Mouse (Mus musculus) midbrain, embryonic 15.5 days (tissue): Measurements from ENCODE around the gene Gna12. TPM values are rescaled to one million over a fixed set of nuclear protein-coding genes. Genes with fewer than 3 reads are reported as not detected.

ENCODE experiments used
- ATAC-seq: fragments of 200-750 bp; cut with Nextera tagmentation; replicated peaks from 2 replicates; pipeline ENCODE4 v1.8.0; 2017; ENCODE audit warnings: moderate TSS enrichment
- H3K27ac ChIP-seq: fragments of 300-500 bp; sonication (generic); 2 replicates; pipeline ENCODE4 v1.5.1; 2015; ENCODE audit warnings: mild to moderate bottlenecking, inconsistent platforms
- H3K27me3 ChIP-seq: fragments of 300-500 bp; sonication (generic); replicated peaks from 2 replicates; pipeline ENCODE4 v1.6.1; 2015; ENCODE audit warnings: inconsistent platforms
- H3K36me3 ChIP-seq: fragments of 300-500 bp; sonication (generic); replicated peaks from 2 replicates; pipeline ENCODE4 v1.6.1; 2015; ENCODE audit warnings: inconsistent platforms
- H3K4me1 ChIP-seq: fragments of 300-500 bp; sonication (generic); 2 replicates; pipeline ENCODE4 v1.6.1; 2015; ENCODE audit warnings: inconsistent platforms
- H3K4me2 ChIP-seq: fragments of 300-500 bp; sonication (generic); 2 replicates; pipeline ENCODE4 v1.6.1; 2015; ENCODE audit warnings: inconsistent platforms, mild to moderate bottlenecking, moderate library complexity
- H3K4me3 ChIP-seq: fragments of 300-500 bp; sonication (generic); 2 replicates; pipeline ENCODE4 v1.5.1; 2015; ENCODE audit warnings: mild to moderate bottlenecking, inconsistent platforms
- H3K9ac ChIP-seq: fragments of 300-500 bp; sonication (generic); 2 replicates; pipeline ENCODE4 v1.6.1; 2015; ENCODE audit warnings: mild to moderate bottlenecking, inconsistent platforms
- H3K9me3 ChIP-seq: fragments of 300-500 bp; sonication (generic); 2 replicates; pipeline ENCODE4 v1.6.1; 2016; ENCODE audit warnings: inconsistent platforms
- WGBS: fragments of 180-500 bp; shearing (Covaris S2); methylation state at CpG from one replicate; pipeline ENCODE4 v1.1.7; 2015; ENCODE audit warnings: mixed read lengths; 5-methylcytosine and 5-hydroxymethylcytosine counted together
- polyA plus RNA-seq: library from polyadenylated mRNA; unstranded; fragments of >200 nt; fragmentation: Nextera tagmentation; extraction: Ambion mirVana; gene quantifications from 2 replicates; pipeline ENCODE4 v1.2.1, GENCODE M21; 2015

The Gna12 gene
- polyA plus RNA-seq, 1 experiment from 2014 or later, result 49.8 TPM

DNA sequence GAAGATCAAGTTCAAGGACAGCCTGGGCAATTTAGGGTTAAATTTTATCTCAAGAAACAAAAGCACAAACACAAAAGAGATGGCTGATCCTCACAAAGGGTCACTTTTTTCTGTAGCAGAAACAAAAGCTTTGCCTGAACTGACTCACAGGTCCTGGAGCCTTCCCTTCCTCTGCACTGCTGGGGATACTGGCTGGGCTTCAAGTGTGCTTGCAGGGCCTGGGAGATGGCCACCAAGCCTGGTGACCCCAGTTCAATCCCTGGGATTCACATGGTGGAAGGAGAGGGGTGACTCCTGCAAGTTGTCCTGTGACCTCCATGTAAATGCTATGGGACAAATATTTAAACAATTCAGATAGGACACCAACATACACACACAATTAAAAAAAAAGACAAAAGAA, 40.7 kb downstream of the Gna12 start:
- Histone ChIP-seq H3K9ac (no peak overlapping the region), H3K9me3 (no peaks in the 10 kb centered on the region), H3K4me1 (peaks cover 38% of the 10 kb centered on the region), H3K4me3 (no peak overlapping the region), H3K27ac (peak overlapping the region; percentile 89; the same call in 1 of the 2 replicates), H3K36me3 (peaks cover 5% of the 10 kb centered on the region; the same call in 1 of the 2 replicates), H3K27me3 (no peaks in the 10 kb centered on the region), H3K4me2 (no peak overlapping the region)
- no peak for ATAC-seq

DNA sequence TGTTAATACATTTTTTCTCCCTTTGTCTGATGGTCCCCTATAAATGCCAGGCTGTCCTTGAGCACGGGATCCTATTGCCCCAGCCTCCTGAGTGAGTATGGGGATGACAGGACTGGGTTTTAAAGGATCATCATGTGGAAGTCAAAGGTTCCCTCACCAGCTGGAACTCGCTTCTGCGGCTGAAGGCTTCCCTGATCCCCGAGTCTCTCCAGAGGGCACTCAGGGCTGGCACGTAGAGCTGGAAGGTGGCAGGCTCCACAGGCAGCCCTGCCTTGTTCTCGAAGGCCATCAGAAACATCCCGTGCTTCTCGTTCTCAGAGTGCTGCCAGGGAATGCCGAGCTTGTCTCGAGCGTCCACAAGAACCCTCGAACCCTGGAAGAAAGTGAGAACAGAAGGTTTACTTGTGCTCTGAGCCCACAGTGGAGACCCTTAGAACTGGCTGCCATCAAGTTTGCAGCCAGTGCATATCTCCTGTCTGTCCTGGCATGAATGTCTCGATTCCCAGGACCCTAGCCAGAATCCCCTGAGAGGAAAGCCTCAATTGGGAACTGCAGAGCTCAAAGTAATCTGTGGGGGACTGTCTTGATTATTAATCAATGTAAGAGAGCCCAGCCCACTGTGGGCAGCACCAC, 44.9 kb downstream of the Gna12 start:
- WGBS, result 84% methylated on average over 13 of the region's 13 CpGs
- Histone ChIP-seq H3K36me3 (peaks cover 20% of the 10 kb centered on the region), H3K4me1 (peaks cover 16% of the 10 kb centered on the region), H3K9ac (no peak overlapping the region), H3K27ac (no peak overlapping the region), H3K4me2 (no peak overlapping the region), H3K9me3 (no peaks in the 10 kb centered on the region), H3K27me3 (no peaks in the 10 kb centered on the region), H3K4me3 (no peak overlapping the region)
- no peak for ATAC-seq

DNA sequence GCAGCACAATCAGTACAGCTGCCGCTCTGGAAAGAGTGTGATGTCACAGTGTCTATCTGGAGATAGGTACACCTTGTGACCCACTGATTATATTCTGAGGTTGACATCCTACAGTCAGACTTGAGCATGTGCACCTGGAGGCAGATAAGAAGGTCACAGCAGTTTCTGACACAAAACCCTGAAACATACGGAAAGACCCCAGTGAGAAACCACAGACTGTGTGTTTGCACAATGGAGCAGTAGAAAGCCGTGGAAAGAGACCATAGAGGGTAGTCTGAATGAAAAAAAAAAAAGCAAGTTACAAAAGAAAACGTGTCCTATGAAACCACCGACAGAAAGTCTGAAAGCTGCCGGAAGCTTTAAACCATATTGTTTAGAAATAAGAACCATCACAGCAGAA, 45.9 kb downstream of the Gna12 start:
- H3K27ac ChIP-seq, result no peak overlapping the region
- 87% methylated on average over 6 of the region's 6 CpGs for WGBS

DNA sequence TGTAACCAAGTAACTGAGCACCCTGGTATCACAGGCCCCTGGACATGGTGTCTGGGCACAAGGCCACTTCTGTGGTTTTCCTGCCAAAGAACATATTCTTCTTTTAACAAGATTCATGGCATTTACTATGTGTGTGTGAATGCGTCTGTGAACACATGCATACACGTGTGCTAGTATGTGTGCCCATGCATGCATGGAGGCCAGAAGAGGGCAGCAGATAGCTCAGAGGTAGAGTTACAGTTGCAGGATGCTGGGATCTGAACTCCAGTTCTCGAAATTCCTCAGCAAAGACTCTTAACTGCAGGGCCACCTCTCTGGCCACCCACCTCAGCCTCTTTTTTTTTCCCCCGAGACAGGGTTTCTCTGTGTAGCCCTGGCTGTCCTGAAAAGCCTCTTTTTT, 46.7 kb downstream of the Gna12 start:
- 93% methylated on average over 4 of the region's 4 CpGs for WGBS
- no peak for ATAC-seq
- Histone ChIP-seq H3K4me3 (no peak overlapping the region), H3K9me3 (no peaks in the 10 kb centered on the region), H3K4me2 (no peak overlapping the region), H3K27ac (no peak overlapping the region), H3K36me3 (peaks cover 23% of the 10 kb centered on the region), H3K9ac (no peak overlapping the region), H3K4me1 (peaks cover 3% of the 10 kb centered on the region; the same call in 1 of the 2 replicates), H3K27me3 (no peaks in the 10 kb centered on the region)

More for the DNA sequence above, 45.9 kb downstream of the Gna12 start:
- H3K36me3 ChIP-seq, result peaks cover 23% of the 10 kb centered on the region
- no peak overlapping the region for H3K4me2 ChIP-seq
- H3K4me1 ChIP-seq, result peaks cover 6% of the 10 kb centered on the region
- H3K9me3 ChIP-seq, result no peaks in the 10 kb centered on the region
- no peak overlapping the region for H3K4me3 ChIP-seq
- no peaks in the 10 kb centered on the region for H3K27me3 ChIP-seq
- H3K9ac ChIP-seq, result no peak overlapping the region
- no peak for ATAC-seq

DNA sequence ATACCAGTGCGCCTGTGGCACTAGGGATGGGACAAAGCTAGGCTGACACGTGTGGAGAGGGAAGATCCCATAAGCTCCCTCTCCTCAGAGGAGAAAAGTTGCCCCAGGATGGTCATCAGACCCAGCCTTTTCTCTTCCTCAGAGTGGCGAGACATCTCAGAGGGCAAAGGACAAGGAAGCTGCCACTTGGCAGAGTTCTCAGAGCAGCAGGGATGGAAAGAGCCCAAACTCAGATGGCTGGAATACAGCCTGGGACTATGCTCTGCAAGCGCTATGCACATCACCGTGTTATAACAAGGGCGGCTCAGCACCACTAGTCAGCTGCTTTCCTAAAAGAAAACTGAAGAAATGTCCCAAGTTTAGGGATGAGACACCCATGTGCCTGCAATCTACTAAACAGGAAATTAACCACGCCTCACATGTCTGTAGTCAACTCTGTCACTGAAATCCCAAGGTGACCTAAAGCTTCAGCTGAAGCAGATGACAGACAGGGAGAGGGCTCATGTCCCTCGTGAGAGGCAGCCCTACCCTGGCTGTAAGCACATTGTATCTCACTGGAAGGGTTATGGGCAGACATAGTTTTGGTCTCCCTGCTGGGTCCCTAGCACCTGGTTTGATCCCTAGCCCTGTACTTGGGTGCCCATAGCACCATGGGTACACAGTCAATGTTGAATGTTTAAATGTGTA, 48.2 kb downstream of the Gna12 start:
- no peak overlapping the region for H3K9ac ChIP-seq
- H3K4me2 ChIP-seq, result no peak overlapping the region
- H3K27me3 ChIP-seq, result no peaks in the 10 kb centered on the region
- WGBS, result 91% methylated on average over 8 of the region's 8 CpGs
- ATAC-seq, result no peak
- H3K4me1 ChIP-seq, result peaks cover 3% of the 10 kb centered on the region; the same call in 1 of the 2 replicates
- no peak overlapping the region for H3K27ac ChIP-seq
- H3K9me3 ChIP-seq, result no peaks in the 10 kb centered on the region
- peaks cover 23% of the 10 kb centered on the region for H3K36me3 ChIP-seq
- H3K4me3 ChIP-seq, result no peak overlapping the region

DNA sequence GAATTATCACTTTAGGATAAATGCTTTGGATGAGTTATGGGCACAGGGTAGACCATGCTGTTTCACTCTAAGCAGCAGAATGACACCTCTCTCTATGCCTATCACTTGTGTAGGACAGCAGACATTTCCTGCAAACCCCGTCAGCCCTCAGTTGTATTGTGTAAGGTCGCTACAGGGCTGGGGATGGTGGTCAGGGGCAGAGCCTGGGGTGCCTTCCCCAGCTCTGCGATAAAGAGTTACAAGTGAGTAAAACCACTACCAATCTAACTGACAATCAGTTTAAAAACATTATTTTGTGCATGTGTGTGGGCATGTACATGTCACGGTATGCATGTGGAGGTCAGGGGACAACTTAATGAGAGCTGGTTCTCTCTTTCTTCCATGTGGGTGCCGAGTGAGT, 49.1 kb downstream of the Gna12 start:
- H3K4me1 ChIP-seq, result peaks cover 4% of the 10 kb centered on the region; the same call in 1 of the 2 replicates
- WGBS, result 94% methylated on average over 5 of the region's 5 CpGs
- H3K9me3 ChIP-seq, result no peaks in the 10 kb centered on the region
- no peak for ATAC-seq
- H3K36me3 ChIP-seq, result peaks cover 23% of the 10 kb centered on the region
- H3K27ac ChIP-seq, result no peak overlapping the region
- H3K27me3 ChIP-seq, result no peaks in the 10 kb centered on the region
- H3K4me2 ChIP-seq, result no peak overlapping the region
- H3K4me3 ChIP-seq, result no peak overlapping the region
- no peak overlapping the region for H3K9ac ChIP-seq

DNA sequence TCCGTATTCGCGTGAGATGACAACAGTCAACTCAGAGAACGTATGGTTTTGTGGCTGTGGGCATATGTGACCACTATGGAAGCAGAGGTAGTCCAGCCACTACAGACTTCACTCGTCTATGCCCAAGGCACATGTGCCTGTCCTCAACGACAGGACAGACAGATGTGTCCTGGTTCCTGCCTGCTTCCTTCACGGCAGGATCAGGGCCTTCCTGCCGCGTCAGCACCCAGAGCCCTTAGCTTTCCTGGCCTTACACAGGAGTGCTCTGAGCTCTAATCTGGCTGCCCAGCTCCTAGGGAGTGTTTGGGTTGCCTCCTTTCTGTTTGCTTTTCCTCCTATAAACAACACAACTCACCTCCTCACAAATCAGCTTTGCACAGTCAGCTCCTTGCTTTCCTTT, 53.3 kb downstream of the Gna12 start:
- Histone ChIP-seq H3K36me3 (peaks cover 6% of the 10 kb centered on the region; the same call in 1 of the 2 replicates), H3K9ac (no peak overlapping the region), H3K4me3 (no peak overlapping the region), H3K27ac (no peak overlapping the region), H3K27me3 (no peaks in the 10 kb centered on the region), H3K9me3 (no peaks in the 10 kb centered on the region), H3K4me1 (peaks cover 3% of the 10 kb centered on the region; the same call in 1 of the 2 replicates), H3K4me2 (no peak overlapping the region)
- no peak for ATAC-seq
- 85% methylated on average over 9 of the region's 9 CpGs for WGBS

DNA sequence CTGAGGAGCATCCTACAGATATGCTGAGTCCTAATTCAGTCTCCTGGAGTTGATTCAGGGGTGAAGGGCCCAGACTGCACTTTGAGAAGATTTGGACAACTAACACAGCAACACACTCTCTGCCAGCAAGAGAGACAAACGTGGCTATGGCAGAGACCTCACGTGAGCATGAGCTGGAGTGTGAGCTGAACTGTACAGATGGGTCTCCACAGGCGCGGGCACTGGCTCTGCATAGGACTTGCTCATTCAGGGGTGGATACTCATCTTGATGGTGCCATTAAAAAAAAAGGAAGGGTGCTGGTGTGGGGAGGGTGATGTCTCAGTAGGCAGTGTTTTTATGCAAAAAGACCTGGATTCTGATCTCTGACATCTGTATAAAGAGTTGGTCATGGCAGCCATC, 55.1 kb downstream of the Gna12 start:
- no peak overlapping the region for H3K9ac ChIP-seq
- H3K9me3 ChIP-seq, result no peaks in the 10 kb centered on the region
- no peak overlapping the region for H3K4me2 ChIP-seq
- peaks cover 10% of the 10 kb centered on the region for H3K4me1 ChIP-seq
- 96% methylated on average over 4 of the region's 4 CpGs for WGBS
- no peaks in the 10 kb centered on the region for H3K27me3 ChIP-seq
- no peak for ATAC-seq
- no peak overlapping the region for H3K4me3 ChIP-seq
- 0 out of 2 replicates have a peak, but pooled peaks cover 1% of the 10 kb centered on the region for H3K36me3 ChIP-seq
- no peak overlapping the region for H3K27ac ChIP-seq

DNA sequence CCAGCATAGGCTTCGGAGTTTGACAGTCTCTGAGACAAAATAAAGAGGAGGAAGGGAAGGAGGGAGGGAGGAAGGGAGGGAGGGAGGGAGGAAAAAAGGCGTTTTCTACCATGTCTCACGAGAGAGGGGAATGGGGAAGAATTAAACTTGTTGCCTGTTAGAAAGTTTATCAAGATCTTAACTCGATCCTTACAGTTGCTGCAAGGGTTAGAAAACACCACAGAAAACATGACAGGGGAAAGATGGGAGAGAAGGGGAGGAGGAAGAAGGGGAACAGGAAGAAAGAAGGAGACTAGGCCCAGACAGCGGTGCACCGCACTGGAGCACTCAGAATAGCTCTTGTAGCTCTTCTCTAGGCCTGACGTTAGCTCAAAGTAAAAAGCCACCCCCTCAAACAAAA, 58.1 kb downstream of the Gna12 start:
- Histone ChIP-seq H3K4me1 (peaks cover 29% of the 10 kb centered on the region), H3K36me3 (no peaks in the 10 kb centered on the region), H3K9ac (no peak overlapping the region), H3K4me2 (no peak overlapping the region), H3K4me3 (no peak overlapping the region), H3K9me3 (no peaks in the 10 kb centered on the region), H3K27me3 (no peaks in the 10 kb centered on the region), H3K27ac (peak overlapping the region; percentile 28)
- no peak for ATAC-seq
- WGBS, result 64% methylated on average over 7 of the region's 7 CpGs

DNA sequence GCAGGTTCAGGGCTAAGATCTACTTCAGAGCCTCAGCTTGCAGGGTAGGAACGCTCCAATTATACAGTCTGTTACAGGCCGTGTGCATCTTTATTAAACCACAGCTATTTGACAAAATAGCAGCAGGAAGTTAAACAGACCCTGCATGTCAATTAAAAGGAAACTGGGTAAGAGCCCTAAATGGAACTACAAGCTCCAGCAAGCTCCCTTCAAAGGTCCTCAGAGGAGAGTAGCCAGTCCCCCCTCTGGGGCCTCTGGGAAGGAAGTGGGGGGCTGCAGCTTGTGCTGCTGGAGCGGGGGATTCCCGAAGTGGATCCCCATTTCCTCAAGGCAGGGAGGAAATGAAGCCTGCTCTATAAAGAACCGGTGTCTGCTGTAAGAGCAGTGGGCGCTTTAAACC, 58.6 kb downstream of the Gna12 start:
- no peaks in the 10 kb centered on the region for H3K27me3 ChIP-seq
- H3K4me2 ChIP-seq, result no peak overlapping the region
- H3K9me3 ChIP-seq, result no peaks in the 10 kb centered on the region
- 41% methylated on average over 6 of the region's 6 CpGs for WGBS
- no peak overlapping the region for H3K9ac ChIP-seq
- peaks cover 29% of the 10 kb centered on the region for H3K4me1 ChIP-seq
- H3K4me3 ChIP-seq, result no peak overlapping the region
- H3K27ac ChIP-seq, result peak overlapping the region; percentile 28
- no peaks in the 10 kb centered on the region for H3K36me3 ChIP-seq
- ATAC-seq, result no peak

DNA sequence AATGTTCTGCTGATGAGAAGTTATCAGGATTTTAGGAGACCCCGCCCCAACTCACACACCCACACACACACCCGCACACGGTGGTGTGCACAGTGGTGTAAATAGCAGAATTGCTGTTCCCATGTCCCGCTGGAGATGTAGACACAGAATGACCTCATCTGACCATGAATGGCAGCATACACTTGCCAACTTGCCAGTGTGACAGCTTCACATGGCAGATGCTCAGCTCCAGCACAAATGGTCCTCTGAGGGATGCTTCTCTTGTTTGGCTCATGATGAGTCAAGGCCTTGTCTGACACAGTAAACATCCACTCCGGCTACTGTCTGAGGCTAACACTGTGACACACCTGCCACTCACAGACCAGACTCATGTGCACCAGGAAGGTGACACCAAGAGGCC, 61.9 kb downstream of the Gna12 start:
- Histone ChIP-seq H3K9me3 (no peaks in the 10 kb centered on the region), H3K4me2 (no peak overlapping the region), H3K4me1 (peaks cover 26% of the 10 kb centered on the region), H3K27ac (peak overlapping the region; percentile 86), H3K9ac (no peak overlapping the region), H3K36me3 (no peaks in the 10 kb centered on the region), H3K27me3 (no peaks in the 10 kb centered on the region), H3K4me3 (no peak overlapping the region)
- WGBS, result 73% methylated on average over 5 of the region's 5 CpGs
- ATAC-seq, result no peak; the same call in 1 of the 2 replicates

DNA sequence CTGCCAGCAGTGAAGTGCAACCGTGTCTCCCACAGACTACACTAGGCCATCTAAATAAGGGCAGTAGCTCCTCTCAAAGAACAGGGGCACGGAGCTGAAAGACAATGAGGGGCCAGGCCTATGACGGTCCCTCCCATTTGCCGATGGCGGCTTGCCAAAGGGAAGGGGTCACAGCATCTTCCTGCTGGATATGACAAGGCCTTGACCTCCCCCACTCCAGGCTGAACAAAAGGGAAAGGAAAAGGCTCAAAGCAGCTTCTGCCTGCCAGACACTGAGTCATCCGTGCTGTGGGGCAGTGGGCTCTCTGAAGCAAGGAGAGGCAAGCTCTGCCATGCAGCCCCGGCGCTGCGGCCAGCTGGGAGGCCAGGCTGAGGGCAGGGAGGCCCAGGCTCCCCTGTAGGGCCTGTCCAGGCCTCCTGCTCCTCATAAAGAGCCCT, 62.5 kb downstream of the Gna12 start:
- Histone ChIP-seq H3K9ac (peak overlapping the region; percentile 24; the same call in 1 of the 2 replicates), H3K27ac (peak overlapping the region; percentile 86), H3K4me3 (no peak overlapping the region), H3K36me3 (no peaks in the 10 kb centered on the region), H3K4me1 (peaks cover 26% of the 10 kb centered on the region), H3K27me3 (no peaks in the 10 kb centered on the region), H3K9me3 (no peaks in the 10 kb centered on the region), H3K4me2 (no peak overlapping the region)
- ATAC-seq, result peak; percentile 31; the same call in 1 of the 2 replicates
- 3% methylated on average over 9 of the region's 9 CpGs for WGBS

DNA sequence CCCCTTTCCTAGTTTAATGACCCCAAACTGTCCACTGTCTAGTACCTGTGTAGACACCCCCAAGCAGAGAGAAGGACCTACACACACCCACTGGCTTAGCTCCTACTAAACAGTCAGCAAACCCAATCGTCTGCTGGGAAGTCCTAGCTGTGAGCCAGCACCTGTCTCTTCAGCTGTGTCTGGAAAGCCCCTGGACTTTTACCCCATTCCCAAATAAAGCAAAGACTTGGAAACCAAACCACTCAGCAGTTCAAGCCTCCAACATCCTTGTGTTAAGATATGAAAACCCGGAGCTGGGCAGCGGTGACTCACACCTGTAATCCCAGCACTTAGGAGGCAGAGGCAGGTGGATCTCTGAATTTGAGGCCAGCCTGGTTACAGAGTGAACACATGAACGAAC, 63.7 kb downstream of the Gna12 start:
- Histone ChIP-seq H3K4me3 (no peak overlapping the region), H3K27ac (no peak overlapping the region), H3K9ac (no peak overlapping the region), H3K27me3 (no peaks in the 10 kb centered on the region), H3K9me3 (no peaks in the 10 kb centered on the region), H3K36me3 (no peaks in the 10 kb centered on the region), H3K4me2 (no peak overlapping the region), H3K4me1 (peaks cover 22% of the 10 kb centered on the region)
- ATAC-seq, result no peak
- whole genome bisulfite sequencing, result 93% methylated on average over 4 of the region's 4 CpGs
